Mouse (Mus musculus): ENCODE results near the gene Iqcf3.

GRCm38 (mm10) chr9:106582552-106582951, 21.1 kb upstream of the Iqcf3 start:
- TF ChIP-seq POLR2A (IDR thresholded peaks at IDR 0.05; ENCODE audit: low read depth, low read length) = no peak
- no peak for TF ChIP-seq CTCF (IDR thresholded peaks at IDR 0.05; ENCODE audit: extremely low read depth, insufficient read depth, insufficient read length, insufficient replicate concordance)
